Mouse (Mus musculus) kidney, adult 2 months (tissue): ENCODE measurements around the gene Nuak1. TPM values are rescaled to one million over a fixed set of nuclear protein-coding genes. Genes with fewer than 3 reads are reported as not detected.

Source experiments
- DNase-seq: peaks from one replicate; pipeline ENCODE4 v3.0.0; 2021
- H3K27ac ChIP-seq: fragments of 200-500 bp; 2 replicates; pipeline ENCODE4 v1.5.1; 2012; ENCODE audit warnings: low read depth, low read length, control low read depth, inconsistent platforms; ENCODE audit not compliant: insufficient read depth
- H3K27me3 ChIP-seq: fragments of 200-500 bp; replicated peaks from 2 replicates; pipeline ENCODE4 v1.6.1; 2012; ENCODE audit warnings: mild to moderate bottlenecking, moderate library complexity, low read length, inconsistent platforms; ENCODE audit not compliant: control insufficient read depth, insufficient read depth
- H3K36me3 ChIP-seq: fragments of 200-500 bp; 2 replicates; pipeline ENCODE4 v1.6.1; 2012; ENCODE audit warnings: mild to moderate bottlenecking, moderate library complexity, low read length, inconsistent platforms; ENCODE audit not compliant: control insufficient read depth, insufficient read depth
- H3K4me1 ChIP-seq: fragments of 200-500 bp; 2 replicates; pipeline ENCODE4 v1.6.1; 2011; ENCODE audit warnings: low read length; ENCODE audit not compliant: control insufficient read depth, insufficient read depth
- H3K4me3 ChIP-seq: fragments of 200-500 bp; 2 replicates; pipeline ENCODE4 v1.5.1; 2011; ENCODE audit warnings: mild to moderate bottlenecking, low read depth, low read length, control low read depth; ENCODE audit not compliant: insufficient read depth
- CTCF ChIP-seq: fragments of 200-500 bp; conservative IDR thresholded peaks from 2 replicates; pipeline ENCODE4 v1.5.1; 2011; ENCODE audit warnings: low read depth, mild to moderate bottlenecking, control low read depth, low read length, moderate library complexity, mixed read lengths; ENCODE audit not compliant: insufficient read depth, insufficient read length
- POLR2A ChIP-seq: fragments of 200-500 bp; IDR thresholded peaks from one replicate; pipeline ENCODE4 v1.6.1; 2011; ENCODE audit warnings: low read depth, low read length, control low read depth
- WGBS: fragments of 180-500 bp; shearing (Covaris S2); methylation state at CpG from one replicate; pipeline ENCODE4 v1.1.7; 2018; 5-methylcytosine and 5-hydroxymethylcytosine counted together
- polyA plus RNA-seq: library from polyadenylated mRNA; depleted of rRNA; stranded (reverse); fragments of >200 nt; gene quantifications from 2 replicates; pipeline ENCODE4 v1.2.3, GENCODE M21; 2012

The Nuak1 gene
- polyA plus RNA-seq, 1 experiment = 12.2 TPM

GRCm38 (mm10) chr10:84458094-84458493, 17.7 kb upstream of the Nuak1 start:
- H3K4me3 ChIP-seq = no peak overlapping the region
- no peaks in the 10 kb centered on the region for H3K27me3 ChIP-seq
- TF ChIP-seq POLR2A = no peak
- TF ChIP-seq CTCF = no peak
- H3K4me1 ChIP-seq = peaks cover 2% of the 10 kb centered on the region; the same call in 1 of the 2 replicates
- no peak overlapping the region for H3K27ac ChIP-seq
- no peaks in the 10 kb centered on the region for H3K36me3 ChIP-seq
- WGBS = 89% methylated on average over 5 of the region's 5 CpGs
- no peak for DNase-seq

- DNase-seq = no peak
- no peak overlapping the region for H3K27ac ChIP-seq
- TF ChIP-seq CTCF (no peak), POLR2A (no peak)
- H3K36me3 ChIP-seq = no peaks in the 10 kb centered on the region
- WGBS = 87% methylated on average over 9 of the region's 9 CpGs
- no peaks in the 10 kb centered on the region for H3K27me3 ChIP-seq
- peaks cover 2% of the 10 kb centered on the region; the same call in 1 of the 2 replicates for H3K4me1 ChIP-seq
- no peak overlapping the region for H3K4me3 ChIP-seq
Measured at GRCm38 (mm10) chr10:84457539-84457938, 17.1 kb upstream of the Nuak1 start.

GRCm38 (mm10) chr10:84456632-84457320, 16.4 kb upstream of the Nuak1 start:
- 48% methylated on average over 9 of the region's 9 CpGs for WGBS
- Histone ChIP-seq H3K36me3 (no peaks in the 10 kb centered on the region), H3K4me1 (peaks cover 2% of the 10 kb centered on the region; the same call in 1 of the 2 replicates), H3K27ac (no peak overlapping the region), H3K27me3 (no peaks in the 10 kb centered on the region), H3K4me3 (no peak overlapping the region)
- DNase-seq = peak; percentile 52
- TF ChIP-seq CTCF (no peak), POLR2A (no peak)

- no peak for TF ChIP-seq POLR2A
- no peak for TF ChIP-seq CTCF
- DNase-seq = peak; percentile 63
- H3K27me3 ChIP-seq = no peaks in the 10 kb centered on the region
- H3K4me1 ChIP-seq = peaks cover 2% of the 10 kb centered on the region; the same call in 1 of the 2 replicates
- H3K27ac ChIP-seq = no peak overlapping the region
- no peaks in the 10 kb centered on the region for H3K36me3 ChIP-seq
- 66% methylated on average over 4 of the region's 4 CpGs for WGBS
- H3K4me3 ChIP-seq = no peak overlapping the region
Measured at GRCm38 (mm10) chr10:84451883-84452282, 11.5 kb upstream of the Nuak1 start.

- 3% methylated on average over 10 of the region's 10 CpGs for WGBS
- Histone ChIP-seq H3K27me3 (no peaks in the 10 kb centered on the region), H3K4me3 (no peak overlapping the region), H3K27ac (no peak overlapping the region), H3K4me1 (no peaks in the 10 kb centered on the region), H3K36me3 (no peaks in the 10 kb centered on the region)
- TF ChIP-seq POLR2A (no peak), CTCF (peak; percentile 80)
- peak; percentile 86 for DNase-seq
Measured at GRCm38 (mm10) chr10:84450654-84451053, 10.3 kb upstream of the Nuak1 start.

GRCm38 (mm10) chr10:84449733-84450132, 9.3 kb upstream of the Nuak1 start:
- Histone ChIP-seq H3K36me3 (no peaks in the 10 kb centered on the region), H3K27ac (no peak overlapping the region), H3K4me3 (no peak overlapping the region), H3K4me1 (no peaks in the 10 kb centered on the region), H3K27me3 (no peaks in the 10 kb centered on the region)
- WGBS = 84% methylated on average over 8 of the region's 8 CpGs
- TF ChIP-seq CTCF (no peak), POLR2A (no peak)
- DNase-seq = no peak

GRCm38 (mm10) chr10:84447411-84447821, 7.0 kb upstream of the Nuak1 start:
- Histone ChIP-seq H3K4me3 (no peak overlapping the region), H3K27ac (no peak overlapping the region), H3K27me3 (no peaks in the 10 kb centered on the region), H3K4me1 (no peaks in the 10 kb centered on the region), H3K36me3 (no peaks in the 10 kb centered on the region)
- TF ChIP-seq POLR2A (no peak), CTCF (no peak)
- DNase-seq = peak; percentile 68
- 38% methylated on average over 8 of the region's 8 CpGs for WGBS
